In the genomic region with DNA sequence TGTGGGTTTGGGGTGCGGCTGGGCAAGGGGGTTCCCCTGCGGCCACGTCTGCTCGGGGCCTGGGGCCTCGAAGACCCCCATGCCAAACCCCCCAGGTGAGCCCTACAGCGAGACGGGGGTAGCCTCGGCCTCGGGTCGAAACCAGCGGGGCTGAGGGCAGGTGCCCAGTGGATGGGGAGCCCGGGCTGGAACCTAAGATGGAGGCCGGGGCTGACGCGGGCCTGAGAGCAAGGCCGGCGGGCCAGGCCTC, we compare ENCODE assay signal across 8 mouse cellular contexts. TPM values are rescaled to one million over a fixed set of nuclear protein-coding genes. Genes with fewer than 3 reads are reported as not detected.
A peak's percentile ranks its signal among the peaks of the same experiment; 100 is the strongest.
DNase-seq lines count a peak whose midpoint lies in the region; ATAC-seq and TF ChIP-seq lines count a peak whose summit lies in the region.

No protein-coding gene starts in this region.

- H3K9me3 ChIP-seq in hindbrain, embryonic 15.5 days, result no peaks in the 10 kb centered on the region
- H3K9me3 ChIP-seq in midbrain, embryonic 13.5 days, result no peaks in the 10 kb centered on the region

- no peak for DNase-seq in gastrocnemius, adult 2 months
- DNase-seq in gastrocnemius, postnatal 4 days (ENCODE audit: low spot score in 2 of 2), result no peak
- DNase-seq in thymus, adult 2 months, result no peak
- no peak for DNase-seq in thymus, postnatal 10 days (ENCODE audit: low spot score in 2 of 2)
- DNase-seq in retina, embryonic 14.5 days (ENCODE audit: low spot score), result no peak
- no peak for DNase-seq in kidney, postnatal 25 days

- H3K4me2 ChIP-seq in hindbrain, embryonic 15.5 days, result peak overlapping the region; percentile 90
- peak overlapping the region; percentile 90 for H3K4me2 ChIP-seq in midbrain, embryonic 13.5 days (replicated peaks)

- TF ChIP-seq CTCF in gastrocnemius, adult 2 months (IDR thresholded peaks at IDR 0.05), result no peak
- no peak for TF ChIP-seq CTCF in thymus, adult 2 months (IDR thresholded peaks at IDR 0.05; ENCODE audit: borderline replicate concordance, control insufficient read depth, extremely low read depth, insufficient read depth, low read length, poor library complexity)

- peak overlapping the region; percentile 92 for H3K27ac ChIP-seq in gastrocnemius, adult 2 months
- H3K27ac ChIP-seq in thymus, adult 2 months (ENCODE audit: control insufficient read depth, insufficient read depth, low read length), result peak overlapping the region; percentile 68
- H3K27ac ChIP-seq in hindbrain, embryonic 15.5 days (replicated peaks), result peak overlapping the region; percentile 93
- H3K27ac ChIP-seq in midbrain, embryonic 13.5 days, result peak overlapping the region; percentile 99

- WGBS in thymus, adult 2 months, result under 1% methylated on average over 17 of the region's 17 CpGs
- WGBS in hindbrain, embryonic 15.5 days, result 2% methylated on average over 17 of the region's 17 CpGs
- whole genome bisulfite sequencing in midbrain, embryonic 13.5 days, result under 1% methylated on average over 15 of the region's 17 CpGs

- intact Hi-C loops in gastrocnemius, adult 2 months (cut with DNase I), result loop anchor here (2.0 kb wide), 1 partner anchor 20 kb away; no protein-coding TSS in a partner anchor

- peak; percentile 72 for ATAC-seq in hindbrain, embryonic 15.5 days (ENCODE audit: low FRiP score, low read depth)
- peak; percentile 80 for ATAC-seq in midbrain, embryonic 13.5 days

- H3K9ac ChIP-seq in hindbrain, embryonic 15.5 days, result peak overlapping the region; percentile 95
- peak overlapping the region; percentile 94 for H3K9ac ChIP-seq in midbrain, embryonic 13.5 days (replicated peaks)

- H3K4me3 ChIP-seq in gastrocnemius, adult 2 months, result peak overlapping the region; percentile 94
- peak overlapping the region; percentile 59 for H3K4me3 ChIP-seq in thymus, adult 2 months (ENCODE audit: control insufficient read depth, insufficient read depth, low read length)
- peak overlapping the region; percentile 87 for H3K4me3 ChIP-seq in hindbrain, embryonic 15.5 days
- peak overlapping the region; percentile 85 for H3K4me3 ChIP-seq in midbrain, embryonic 13.5 days (replicated peaks)

- TF ChIP-seq POLR2A in thymus, adult 2 months (IDR thresholded peaks at IDR 0.05; ENCODE audit: control insufficient read depth, extremely low read depth, insufficient read depth, low read length, poor library complexity), result no peak

- no peaks in the 10 kb centered on the region for H3K27me3 ChIP-seq in thymus, adult 2 months (ENCODE audit: control insufficient read depth, insufficient read depth, low read length)
- no peaks in the 10 kb centered on the region for H3K27me3 ChIP-seq in hindbrain, embryonic 15.5 days
- 0 out of 2 replicates have a peak, but pooled peaks cover 2% of the 10 kb centered on the region for H3K27me3 ChIP-seq in midbrain, embryonic 13.5 days

- H3K36me3 ChIP-seq in thymus, adult 2 months (ENCODE audit: control insufficient read depth, insufficient read depth, low read length), result peaks cover 8% of the 10 kb centered on the region; the same call in 1 of the 2 replicates
- H3K36me3 ChIP-seq in hindbrain, embryonic 15.5 days, result 0 out of 2 replicates have a peak, but pooled peaks cover 13% of the 10 kb centered on the region
- peaks cover 8% of the 10 kb centered on the region; the same call in 1 of the 2 replicates for H3K36me3 ChIP-seq in midbrain, embryonic 13.5 days

- peaks cover 20% of the 10 kb centered on the region for H3K4me1 ChIP-seq in thymus, adult 2 months (replicated peaks; ENCODE audit: control insufficient read depth, insufficient read depth, low read length)
- peaks cover 51% of the 10 kb centered on the region for H3K4me1 ChIP-seq in hindbrain, embryonic 15.5 days (replicated peaks)
- peaks cover 46% of the 10 kb centered on the region for H3K4me1 ChIP-seq in midbrain, embryonic 13.5 days (replicated peaks)

RNA-seq across cellular contexts. Expression of a gene that starts 1.3 kb away (rescaled TPM):
- total RNA-seq in gastrocnemius, adult 2 months (2021), result 10 to 100 TPM; 49.5 to 56.7 TPM
- total RNA-seq in gastrocnemius, postnatal 4 days (2021), result 100 to 1,000 TPM; 114 to 127 TPM
- polyA plus RNA-seq in thymus, adult 2 months (2012; rRNA removed), result 32.8 and 38.6 TPM in 2 replicates
- 49.1 and 58.4 TPM in 2 replicates for polyA plus RNA-seq in hindbrain, embryonic 15.5 days (2015; fragmentation: Nextera tagmentation; extraction: Ambion mirVana)
- 75.1 and 81.5 TPM in 2 replicates for polyA plus RNA-seq in midbrain, embryonic 13.5 days (2015; fragmentation: Nextera tagmentation; extraction: Ambion mirVana)

RNA-seq across cellular contexts. Expression of a gene that starts 58.5 kb away (rescaled TPM):
- total RNA-seq in gastrocnemius, adult 2 months (2021), result 1 to 10 TPM; 2.1 to 2.3 TPM
- 10 to 100 TPM; 46.1 to 46.6 TPM for total RNA-seq in gastrocnemius, postnatal 4 days (2021)
- 0.50 and 0.63 TPM in 2 replicates for polyA plus RNA-seq in thymus, adult 2 months (2012; rRNA removed)
- polyA plus RNA-seq in hindbrain, embryonic 15.5 days (2015; fragmentation: Nextera tagmentation; extraction: Ambion mirVana), result 1.5 and 1.6 TPM in 2 replicates
- 0.30 and 0.47 TPM in 2 replicates for polyA plus RNA-seq in midbrain, embryonic 13.5 days (2015; fragmentation: Nextera tagmentation; extraction: Ambion mirVana)
